Mouse (Mus musculus) MEL (cell line): Measurements from ENCODE around the gene Ergic3. TPM values are rescaled to one million over a fixed set of nuclear protein-coding genes. Genes with fewer than 3 reads are reported as not detected.

Experiments used
- DNase-seq: peaks from one replicate; pipeline ENCODE4 v3.0.0; 2011; ENCODE audit warnings: low read depth, low spot score
- H3K27ac ChIP-seq: 2 replicates; pipeline ENCODE4 v1.5.1; 2012; ENCODE audit warnings: low read depth, mild to moderate bottlenecking, control low read depth, low read length, moderate library complexity; ENCODE audit not compliant: control insufficient read depth
- H3K27me3 ChIP-seq, 2 experiments: fragments of 150-350 bp in 1 of 2; sonication (generic) in 1 of 2; 2 replicates each; pipeline ENCODE4 v1.6.1; 2012; ENCODE audit warnings: low read length in 2 of 2, mild to moderate bottlenecking in 2 of 2, improper control_type of control experiment in 1 of 2, moderate library complexity in 1 of 2; ENCODE audit not compliant: insufficient read depth in 2 of 2, control insufficient read depth in 1 of 2
- H3K36me3 ChIP-seq, 2 experiments: 2 replicates each; pipeline ENCODE4 v1.6.1; 2012 to 2014; ENCODE audit warnings: low read length in 2 of 2, improper control_type of control experiment in 1 of 2, inconsistent platforms in 1 of 2, mild to moderate bottlenecking in 1 of 2; ENCODE audit not compliant: insufficient read depth in 2 of 2, control insufficient read depth in 1 of 2
- H3K4me1 ChIP-seq, 2 experiments: fragments of 150-350 bp in 1 of 2; sonication (generic) in 1 of 2; 2 replicates each; pipeline ENCODE4 v1.6.1; 2012; ENCODE audit warnings: low read length in 2 of 2, improper control_type of control experiment in 1 of 2, mild to moderate bottlenecking in 1 of 2; ENCODE audit not compliant: insufficient read depth in 2 of 2, control insufficient read depth in 1 of 2
- H3K4me3 ChIP-seq, 2 experiments: fragments of 150-350 bp in 1 of 2; sonication (generic) in 1 of 2; 2 replicates each; pipeline ENCODE4 v1.5.1; 2012; ENCODE audit warnings: low read depth in 2 of 2, low read length in 2 of 2, mild to moderate bottlenecking in 2 of 2, moderate library complexity in 2 of 2, control low read depth in 1 of 2, improper control_type of control experiment in 1 of 2; ENCODE audit not compliant: control insufficient read depth in 1 of 2, insufficient read depth in 1 of 2
- H3K79me2 ChIP-seq: 2 replicates; pipeline ENCODE4 v1.6.1; 2012; ENCODE audit warnings: mild to moderate bottlenecking, low read length, moderate library complexity; ENCODE audit not compliant: control insufficient read depth, poor library complexity, insufficient read depth
- H3K9ac ChIP-seq: 2 replicates; pipeline ENCODE4 v1.6.1; 2012; ENCODE audit warnings: low read depth, mild to moderate bottlenecking, control low read depth, low read length, moderate library complexity; ENCODE audit not compliant: control insufficient read depth, poor library complexity, severe bottlenecking
- H3K9me3 ChIP-seq: fragments of 150-350 bp; sonication (generic); replicated peaks from 2 replicates; pipeline ENCODE4 v1.6.1; 2012; ENCODE audit warnings: mild to moderate bottlenecking, low read length, improper control_type of control experiment, moderate library complexity; ENCODE audit not compliant: insufficient read depth
- BHLHE40 ChIP-seq: IDR thresholded peaks from 2 replicates; pipeline ENCODE4 v1.6.1; 2012; ENCODE audit warnings: low read depth, mild to moderate bottlenecking, inconsistent platforms, low read length, improper control_type of control experiment, borderline replicate concordance
- CHD1 ChIP-seq: IDR thresholded peaks from 2 replicates; pipeline ENCODE4 v1.6.1; 2012; ENCODE audit warnings: low read depth, mild to moderate bottlenecking, inconsistent platforms, low read length, improper control_type of control experiment
- CTCF ChIP-seq, 3 experiments: IDR thresholded peaks in 2 of 3; conservative IDR thresholded peaks in 1 of 3; 2 replicates each; pipeline ENCODE4 v1.5.1; 2011 to 2012; ENCODE audit warnings: low read length in 3 of 3, low read depth in 2 of 3, mild to moderate bottlenecking in 2 of 3, improper control_type of control experiment in 1 of 3, inconsistent platforms in 1 of 3, mixed read lengths in 1 of 3, moderate library complexity in 1 of 3; ENCODE audit not compliant: control insufficient read depth in 1 of 3, insufficient read depth in 1 of 3, poor library complexity in 1 of 3, severe bottlenecking in 1 of 3
- ELF1 ChIP-seq: IDR thresholded peaks from 2 replicates; pipeline ENCODE4 v1.6.1; 2014; ENCODE audit warnings: low read depth, mild to moderate bottlenecking, inconsistent platforms, low read length, improper control_type of control experiment, moderate library complexity
- ETS1 ChIP-seq: IDR thresholded peaks from 2 replicates; pipeline ENCODE4 v1.6.1; 2012; ENCODE audit warnings: low read depth, mild to moderate bottlenecking, inconsistent platforms, low read length, improper control_type of control experiment, moderate library complexity
- GABPA ChIP-seq: IDR thresholded peaks from 2 replicates; pipeline ENCODE4 v1.6.1; 2012; ENCODE audit warnings: low read depth, mild to moderate bottlenecking, inconsistent platforms, low read length, improper control_type of control experiment, moderate library complexity
- GATA1 ChIP-seq: IDR thresholded peaks from 2 replicates; pipeline ENCODE4 v1.6.1; 2011; ENCODE audit warnings: low read depth, low read length, improper control_type of control experiment
- HCFC1 ChIP-seq: IDR thresholded peaks from 2 replicates; pipeline ENCODE4 v1.6.1; 2012; ENCODE audit warnings: low read depth, mild to moderate bottlenecking, inconsistent platforms, low read length, improper control_type of control experiment, moderate library complexity
- KAT2A ChIP-seq: conservative IDR thresholded peaks from 2 replicates; pipeline ENCODE4 v1.6.1; 2012; ENCODE audit warnings: low read depth, low read length, improper control_type of control experiment, inconsistent platforms
- MAX ChIP-seq: IDR thresholded peaks from 2 replicates; pipeline ENCODE4 v1.6.1; 2011; ENCODE audit warnings: low read length, improper control_type of control experiment
- MAZ ChIP-seq: IDR thresholded peaks from 2 replicates; pipeline ENCODE4 v1.6.1; 2012; ENCODE audit warnings: low read depth, mild to moderate bottlenecking, inconsistent platforms, low read length, improper control_type of control experiment
- MEF2A ChIP-seq: IDR thresholded peaks from 2 replicates; pipeline ENCODE4 v1.6.1; 2014; ENCODE audit warnings: low read depth, mild to moderate bottlenecking, inconsistent platforms, low read length, improper control_type of control experiment; ENCODE audit not compliant: poor library complexity, insufficient replicate concordance, severe bottlenecking; ENCODE audit errors: extremely low read depth
- MXI1 ChIP-seq: IDR thresholded peaks from 2 replicates; pipeline ENCODE4 v1.6.1; 2011; ENCODE audit warnings: mild to moderate bottlenecking, low read depth, low read length, improper control_type of control experiment
- MYB ChIP-seq: IDR thresholded peaks from 2 replicates; pipeline ENCODE4 v1.6.1; 2011; ENCODE audit warnings: mild to moderate bottlenecking, low read depth, low read length, improper control_type of control experiment
- MYC ChIP-seq: IDR thresholded peaks from 2 replicates; pipeline ENCODE4 v1.6.1; 2011; ENCODE audit warnings: low read depth, mild to moderate bottlenecking, low read length, improper control_type of control experiment, moderate library complexity
- NELFE ChIP-seq: IDR thresholded peaks from 2 replicates; pipeline ENCODE4 v1.6.1; 2011; ENCODE audit warnings: low read depth, low read length, improper control_type of control experiment
- NRF1 ChIP-seq: IDR thresholded peaks from 2 replicates; pipeline ENCODE4 v1.6.1; 2014; ENCODE audit warnings: low read depth, mild to moderate bottlenecking, inconsistent platforms, low read length, improper control_type of control experiment, moderate library complexity; ENCODE audit not compliant: poor library complexity, insufficient read depth, severe bottlenecking
- POLR2A ChIP-seq, 2 experiments: IDR thresholded peaks; 2 replicates each; pipeline ENCODE4 v1.6.1; 2011 to 2012; ENCODE audit warnings: low read length in 2 of 2, mild to moderate bottlenecking in 2 of 2, control low read depth in 1 of 2, improper control_type of control experiment in 1 of 2, low read depth in 1 of 2, moderate library complexity in 1 of 2; ENCODE audit not compliant: control insufficient read depth in 1 of 2, insufficient read depth in 1 of 2, poor library complexity in 1 of 2
- RAD21 ChIP-seq: IDR thresholded peaks from 2 replicates; pipeline ENCODE4 v1.6.1; 2011; ENCODE audit warnings: mild to moderate bottlenecking, low read depth, low read length, improper control_type of control experiment
- RCOR1 ChIP-seq: IDR thresholded peaks from 2 replicates; pipeline ENCODE4 v1.6.1; 2012; ENCODE audit warnings: low read depth, mild to moderate bottlenecking, inconsistent platforms, low read length, improper control_type of control experiment
- SMC3 ChIP-seq: IDR thresholded peaks from 2 replicates; pipeline ENCODE4 v1.6.1; 2011; ENCODE audit warnings: low read depth, low read length, improper control_type of control experiment
- TAL1 ChIP-seq: IDR thresholded peaks from 2 replicates; pipeline ENCODE4 v1.6.1; 2012; ENCODE audit warnings: mild to moderate bottlenecking, inconsistent platforms, low read length, moderate library complexity, mixed read lengths
- TBP ChIP-seq: IDR thresholded peaks from 2 replicates; pipeline ENCODE4 v1.8.0; 2011; ENCODE audit warnings: low read depth, low read length, improper control_type of control experiment
- TCF12 ChIP-seq: IDR thresholded peaks from 2 replicates; pipeline ENCODE4 v1.6.1; 2014; ENCODE audit warnings: low read depth, mild to moderate bottlenecking, inconsistent platforms, low read length, improper control_type of control experiment, moderate library complexity
- UBTF ChIP-seq: IDR thresholded peaks from 2 replicates; pipeline ENCODE4 v1.6.1; 2012; ENCODE audit warnings: low read depth, mild to moderate bottlenecking, inconsistent platforms, low read length, improper control_type of control experiment, moderate library complexity, borderline replicate concordance; ENCODE audit not compliant: insufficient read depth
- USF1 ChIP-seq: IDR thresholded peaks from 2 replicates; pipeline ENCODE4 v1.6.1; 2014; ENCODE audit warnings: low read depth, mild to moderate bottlenecking, inconsistent platforms, low read length, improper control_type of control experiment, moderate library complexity
- USF2 ChIP-seq, 2 experiments: IDR thresholded peaks; 2 replicates each; pipeline ENCODE4 v1.6.1; 2011 to 2012; ENCODE audit warnings: improper control_type of control experiment in 2 of 2, low read length in 2 of 2, borderline replicate concordance in 1 of 2, inconsistent platforms in 1 of 2, low read depth in 1 of 2, mild to moderate bottlenecking in 1 of 2; ENCODE audit not compliant: insufficient read depth in 1 of 2
- ZC3H11A ChIP-seq: IDR thresholded peaks from 2 replicates; pipeline ENCODE4 v1.6.1; 2012; ENCODE audit warnings: low read depth, mild to moderate bottlenecking, inconsistent platforms, low read length, improper control_type of control experiment
- ZKSCAN1 ChIP-seq: IDR thresholded peaks from 2 replicates; pipeline ENCODE4 v1.6.1; 2012; ENCODE audit warnings: low read depth, mild to moderate bottlenecking, inconsistent platforms, low read length, improper control_type of control experiment, moderate library complexity
- polyA plus RNA-seq, 2 experiments: library from polyadenylated mRNA; stranded (reverse) in 1 of 2; unstranded in 1 of 2; fragments of >175 nt in 1 of 2; fragments of >200 nt in 1 of 2; gene quantifications; 2 replicates each; pipeline versions ENCODE4 v1.2.1 to v1.2.4; 2012; ENCODE audit warnings: low replicate concordance in 2 of 2, low read depth in 1 of 2; ENCODE audit not compliant: insufficient read length in 2 of 2, insufficient read depth in 1 of 2, missing spikeins in 1 of 2
- total RNA-seq: library from RNA; depleted of rRNA; stranded (reverse); fragments of 300-350 nt; gene quantifications from 2 replicates; pipeline ENCODE4 v1.2.3, GENCODE M21; 2012

Gene Ergic3
- total and polyA plus RNA-seq, 3 experiments = 86.9 to 168 TPM; not detected in 1

GRCm38 (mm10) chr2:155987131-155987530 is 20.7 kb upstream of the Ergic3 start:
- Histone ChIP-seq H3K36me3 (peaks cover 3 to 16% of the 10 kb centered on the region in 2 experiments; a peak in 3 of 4 replicates), H3K79me2 (no peaks in the 10 kb centered on the region), H3K27me3 (no peaks in the 10 kb centered on the region), H3K9ac (no peak overlapping the region), H3K9me3 (no peaks in the 10 kb centered on the region), H3K27ac (no peak overlapping the region), H3K4me3 (no peak overlapping the region), H3K4me1 (peaks cover 9 to 20% of the 10 kb centered on the region in 2 experiments; a peak in 3 of 4 replicates)
- no peak for DNase-seq
- TF ChIP-seq NELFE (no peak), ZKSCAN1 (no peak), MEF2A (no peak), BHLHE40 (no peak), UBTF (no peak), TAL1 (no peak), GATA1 (no peak)
- TF ChIP-seq, all 39 proteins: peak for 0

- peak overlapping the region; percentile 95 for H3K27ac ChIP-seq
- peaks cover 9 to 20% of the 10 kb centered on the region in 2 experiments; a peak in 3 of 4 replicates for H3K4me1 ChIP-seq
- H3K4me3 ChIP-seq = peak overlapping the region; percentile 24 to 27; a peak in 3 of 4 replicates
- no peak for TF ChIP-seq MEF2A
- TF ChIP-seq MYC = no peak
- no peak for TF ChIP-seq NRF1
- TF ChIP-seq MYB = peak; percentile 94
- TF ChIP-seq TBP = no peak; the same call in 1 of the 2 replicates
- TF ChIP-seq TCF12 = peak; percentile 91
- 0 out of 2 replicates have a peak, but pooled peaks have one; percentile 19 for TF ChIP-seq BHLHE40
- peak; percentile 52 for TF ChIP-seq HCFC1
- TF ChIP-seq CHD1 = no peak
- peak in 1 of 2 experiments; percentile 54; a peak in 1 of 4 replicates for TF ChIP-seq POLR2A (IDR thresholded peaks at IDR 0.05; ENCODE audit: control insufficient read depth in 1 of 2, insufficient read depth in 1 of 2, low read depth in 1 of 2, low read length in 2 of 2, poor library complexity in 1 of 2)
- no peak for TF ChIP-seq KAT2A
- TF ChIP-seq UBTF = no peak
- 0 out of 2 replicates have a peak, but pooled peaks have one; percentile 9 for TF ChIP-seq SMC3
- TF ChIP-seq RCOR1 = peak; percentile 77
- peak; percentile 76 for TF ChIP-seq TAL1
- TF ChIP-seq NELFE = peak; percentile 46; the same call in 1 of the 2 replicates
- peak in 1 of 3 experiments; percentile 14; a peak in 1 of 6 replicates for TF ChIP-seq CTCF (IDR thresholded peaks at IDR 0.05 in 2 of 3, conservative IDR thresholded peaks at IDR 0.05 in 1 of 3; ENCODE audit: control insufficient read depth in 1 of 3, insufficient read depth in 1 of 3, low read depth in 2 of 3, low read length in 3 of 3, poor library complexity in 1 of 3, severe bottlenecking in 1 of 3)
- TF ChIP-seq ZKSCAN1 = no peak
- TF ChIP-seq ETS1 = peak; percentile 93
- peak; percentile 61 for TF ChIP-seq MXI1
- no peak for TF ChIP-seq RAD21
- TF ChIP-seq GABPA = no peak
- TF ChIP-seq MAZ = peak; percentile 54; the same call in 1 of the 2 replicates
- peak; percentile 56 for TF ChIP-seq MAX
- TF ChIP-seq USF1 = no peak
- TF ChIP-seq ZC3H11A = no peak
- no peak for TF ChIP-seq ELF1
- no peak for TF ChIP-seq USF2 (IDR thresholded peaks at IDR 0.05; ENCODE audit: borderline replicate concordance in 1 of 2, insufficient read depth in 1 of 2, low read depth in 1 of 2, low read length in 2 of 2)
Observed at GRCm38 (mm10) chr2:155989085-155989484, 18.8 kb upstream of the Ergic3 start.

More at GRCm38 (mm10) chr2:155989085-155989484, 18.8 kb upstream of the Ergic3 start:
- Histone ChIP-seq H3K9ac (peak overlapping the region; percentile 60), H3K79me2 (no peaks in the 10 kb centered on the region), H3K9me3 (no peaks in the 10 kb centered on the region), H3K27me3 (no peaks in the 10 kb centered on the region), H3K36me3 (peaks cover 0 to 16% of the 10 kb centered on the region in 2 experiments; a peak in 2 of 4 replicates)
- peak; percentile 90 for DNase-seq
